Mouse (Mus musculus) CH12.LX (cell line): ENCODE results near the gene Hist2h2ac. TPM values are rescaled to one million over a fixed set of nuclear protein-coding genes. Genes with fewer than 3 reads are reported as not detected.

Experiments used
- DNase-seq: peaks from one replicate; pipeline ENCODE4 v3.0.0-alpha.2; 2013; ENCODE audit errors: extremely low read depth
- H3K27ac ChIP-seq: 2 replicates; pipeline ENCODE4 v1.5.1; 2012; ENCODE audit warnings: low read depth, mild to moderate bottlenecking, control low read depth, moderate library complexity; ENCODE audit not compliant: insufficient read depth
- H3K27me3 ChIP-seq: replicated peaks from 2 replicates; pipeline ENCODE3; 2012; ENCODE audit warnings: inconsistent platforms
- H3K36me3 ChIP-seq, 2 experiments: replicated peaks in 1 of 2; 2 replicates each; pipeline versions ENCODE3 to v1.6.1; 2012; ENCODE audit warnings: inconsistent platforms in 1 of 2, low read length in 1 of 2, mild to moderate bottlenecking in 1 of 2, mixed read lengths in 1 of 2, moderate library complexity in 1 of 2; ENCODE audit not compliant: control insufficient read depth in 1 of 2, insufficient read depth in 1 of 2
- H3K4me1 ChIP-seq, 2 experiments: 2 replicates each; pipeline ENCODE4 v1.6.1; 2012; ENCODE audit warnings: inconsistent platforms in 1 of 2, moderate library complexity in 1 of 2; ENCODE audit not compliant: insufficient read depth in 2 of 2, control insufficient read depth in 1 of 2
- H3K4me2 ChIP-seq: 2 replicates; pipeline ENCODE4 v1.6.1; 2012; ENCODE audit warnings: low read depth, mild to moderate bottlenecking, control low read depth; ENCODE audit not compliant: poor library complexity, insufficient read depth, severe bottlenecking
- H3K4me3 ChIP-seq, 3 experiments: fragments of 150-350 bp in 1 of 3; sonication (generic) in 1 of 3; replicated peaks in 1 of 3; 2 replicates each; pipeline versions ENCODE3 to v1.5.1; 2011 to 2012; ENCODE audit warnings: low read depth in 2 of 3, low read length in 2 of 3, mild to moderate bottlenecking in 2 of 3, moderate library complexity in 2 of 3, control low read depth in 1 of 3, improper control_type of control experiment in 1 of 3, inconsistent platforms in 1 of 3, mixed read lengths in 1 of 3; ENCODE audit not compliant: poor library complexity in 1 of 3
- H3K79me2 ChIP-seq: replicated peaks from 2 replicates; pipeline ENCODE4 v1.6.1; 2012; ENCODE audit warnings: mild to moderate bottlenecking, moderate library complexity; ENCODE audit not compliant: control insufficient read depth, poor library complexity, insufficient read depth, severe bottlenecking; ENCODE audit errors: extremely low read depth
- H3K9ac ChIP-seq: 2 replicates; pipeline ENCODE4 v1.6.1; 2012; ENCODE audit warnings: low read depth, mild to moderate bottlenecking, control low read depth, moderate library complexity; ENCODE audit not compliant: insufficient read depth
- H3K9me3 ChIP-seq: replicated peaks from 2 replicates; pipeline ENCODE3; 2012; ENCODE audit warnings: low read length, inconsistent platforms, mixed read lengths
- BHLHE40 ChIP-seq: IDR thresholded peaks from 2 replicates; pipeline ENCODE4 v1.6.1; 2011; ENCODE audit warnings: mild to moderate bottlenecking, low read depth, low read length, improper control_type of control experiment
- CHD1 ChIP-seq: IDR thresholded peaks from 2 replicates; pipeline ENCODE4 v1.6.1; 2012; ENCODE audit warnings: low read depth, low read length, improper control_type of control experiment, inconsistent platforms
- CHD2 ChIP-seq: IDR thresholded peaks from 2 replicates; pipeline ENCODE4 v1.6.1; 2011; ENCODE audit warnings: low read length, improper control_type of control experiment
- E2F4 ChIP-seq: IDR thresholded peaks from 2 replicates; pipeline ENCODE4 v1.6.1; 2011; ENCODE audit warnings: low read depth, low read length, improper control_type of control experiment; ENCODE audit not compliant: insufficient replicate concordance
- EP300 ChIP-seq: IDR thresholded peaks from 2 replicates; pipeline ENCODE4 v1.6.1; 2011; ENCODE audit warnings: low read length, improper control_type of control experiment
- ETS1 ChIP-seq: conservative IDR thresholded peaks from 2 replicates; pipeline ENCODE4 v1.6.1; 2012; ENCODE audit warnings: low read depth, mild to moderate bottlenecking, inconsistent platforms, low read length, improper control_type of control experiment, moderate library complexity
- GABPA ChIP-seq: IDR thresholded peaks from 2 replicates; pipeline ENCODE4 v1.6.1; 2012; ENCODE audit warnings: low read depth, low read length, improper control_type of control experiment, inconsistent platforms; ENCODE audit not compliant: insufficient replicate concordance
- HCFC1 ChIP-seq: IDR thresholded peaks from 2 replicates; pipeline ENCODE4 v1.6.1; 2012; ENCODE audit warnings: low read depth, mild to moderate bottlenecking, inconsistent platforms, low read length, improper control_type of control experiment
- IRF4 ChIP-seq: IDR thresholded peaks from 2 replicates; pipeline ENCODE4 v1.6.1; 2014; ENCODE audit warnings: low read depth, mild to moderate bottlenecking, inconsistent platforms, low read length, improper control_type of control experiment
- JUN ChIP-seq: IDR thresholded peaks from 2 replicates; pipeline ENCODE4 v1.6.1; 2011; ENCODE audit warnings: low read depth, mild to moderate bottlenecking, low read length, improper control_type of control experiment, moderate library complexity; ENCODE audit not compliant: insufficient read depth
- JUND ChIP-seq: conservative IDR thresholded peaks from 2 replicates; pipeline ENCODE4 v1.6.1; 2011; ENCODE audit warnings: low read depth, low read length, improper control_type of control experiment
- KAT2A ChIP-seq: IDR thresholded peaks from 2 replicates; pipeline ENCODE4 v1.6.1; 2012; ENCODE audit warnings: low read length, improper control_type of control experiment, inconsistent platforms; ENCODE audit not compliant: insufficient replicate concordance
- MAFK ChIP-seq: IDR thresholded peaks from 2 replicates; pipeline ENCODE4 v1.6.1; 2011; ENCODE audit warnings: low read length, improper control_type of control experiment; ENCODE audit not compliant: insufficient replicate concordance
- MAX ChIP-seq: IDR thresholded peaks from 2 replicates; pipeline ENCODE4 v1.6.1; 2011; ENCODE audit warnings: low read length, improper control_type of control experiment
- MAZ ChIP-seq: IDR thresholded peaks from 2 replicates; pipeline ENCODE4 v1.6.1; 2012; ENCODE audit warnings: low read depth, mild to moderate bottlenecking, inconsistent platforms, low read length, improper control_type of control experiment, moderate library complexity
- MEF2A ChIP-seq: IDR thresholded peaks from 2 replicates; pipeline ENCODE4 v1.6.1; 2014; ENCODE audit warnings: low read depth, mild to moderate bottlenecking, inconsistent platforms, low read length, improper control_type of control experiment, borderline replicate concordance
- MXI1 ChIP-seq: IDR thresholded peaks from 2 replicates; pipeline ENCODE4 v1.6.1; 2011; ENCODE audit warnings: mild to moderate bottlenecking, low read depth, low read length, improper control_type of control experiment
- MYC ChIP-seq: IDR thresholded peaks from 2 replicates; pipeline ENCODE4 v1.6.1; 2011; ENCODE audit warnings: low read depth, mild to moderate bottlenecking, improper control_type of control experiment, low read length
- NRF1 ChIP-seq: IDR thresholded peaks from 2 replicates; pipeline ENCODE4 v1.6.1; 2014; ENCODE audit warnings: low read depth, mild to moderate bottlenecking, inconsistent platforms, low read length, improper control_type of control experiment, moderate library complexity
- PAX5 ChIP-seq: IDR thresholded peaks from 2 replicates; pipeline ENCODE4 v1.6.1; 2012; ENCODE audit warnings: low read length, inconsistent platforms, mixed read lengths
- POLR2A ChIP-seq: IDR thresholded peaks from 2 replicates; pipeline ENCODE4 v1.6.1; 2011; ENCODE audit warnings: low read depth, mild to moderate bottlenecking, improper control_type of control experiment, low read length
- POLR2AphosphoS2 ChIP-seq: IDR thresholded peaks from 2 replicates; pipeline ENCODE4 v1.6.1; 2011; ENCODE audit warnings: low read depth, low read length, improper control_type of control experiment
- RAD21 ChIP-seq: IDR thresholded peaks from 2 replicates; pipeline ENCODE4 v1.6.1; 2011; ENCODE audit warnings: low read depth, mild to moderate bottlenecking, low read length, improper control_type of control experiment, moderate library complexity
- RCOR1 ChIP-seq: conservative IDR thresholded peaks from 2 replicates; pipeline ENCODE4 v1.6.1; 2012; ENCODE audit warnings: low read depth, mild to moderate bottlenecking, inconsistent platforms, low read length, improper control_type of control experiment
- SMC3 ChIP-seq: IDR thresholded peaks from 2 replicates; pipeline ENCODE4 v1.6.1; 2011; ENCODE audit warnings: low read depth, low read length, improper control_type of control experiment
- TCF12 ChIP-seq: IDR thresholded peaks from 2 replicates; pipeline ENCODE4 v1.6.1; 2014; ENCODE audit warnings: low read depth, mild to moderate bottlenecking, inconsistent platforms, low read length, improper control_type of control experiment
- USF2 ChIP-seq: conservative IDR thresholded peaks from 2 replicates; pipeline ENCODE4 v1.6.1; 2011; ENCODE audit warnings: low read depth, low read length, improper control_type of control experiment
- ZC3H11A ChIP-seq: IDR thresholded peaks from 2 replicates; pipeline ENCODE4 v1.6.1; 2012; ENCODE audit warnings: low read depth, mild to moderate bottlenecking, inconsistent platforms, low read length, improper control_type of control experiment
- ZKSCAN1 ChIP-seq: IDR thresholded peaks from 2 replicates; pipeline ENCODE4 v1.6.1; 2012; ENCODE audit warnings: low read depth, inconsistent platforms, low read length, improper control_type of control experiment, borderline replicate concordance
- ZMIZ1 ChIP-seq: IDR thresholded peaks from 2 replicates; pipeline ENCODE4 v1.6.1; 2012; ENCODE audit warnings: low read depth, mild to moderate bottlenecking, inconsistent platforms, low read length, improper control_type of control experiment
- dilution Hi-C: fragments of 300-500 bp; cut with MboI; formaldehyde crosslinking; loops from 2 replicates; pipeline ENCODE4 v1.14.3; 2020; ENCODE audit warnings: low sequenced_read_pairs; ENCODE audit not compliant: extremely low pct_unique_long_range_greater_than_20kb, extremely low pct_ligation_motif_present
- in situ Hi-C: fragments of 300-500 bp; cut with MboI; formaldehyde crosslinking; loops from 3 replicates; pipeline ENCODE4 v1.14.3; 2019; ENCODE audit warnings: low sequenced_read_pairs, low pct_ligation_motif_present, low pct_unique_long_range_greater_than_20kb, mixed read lengths
- polyA plus RNA-seq: library from polyadenylated mRNA; unstranded; fragments of >175 nt; gene quantifications from 2 replicates; pipeline ENCODE4 v1.2.1, GENCODE M21; 2012; ENCODE audit warnings: low read depth; ENCODE audit not compliant: insufficient read length
- total RNA-seq, 2 experiments: library from RNA; depleted of rRNA; stranded (reverse); fragments of 300-350 nt in 1 of 2; fragments of >200 nt in 1 of 2; gene quantifications; 2 replicates each; pipeline ENCODE4 v1.2.3; 2012 to 2014

Gene Hist2h2ac
- total and polyA plus RNA-seq, 3 experiments = 1.5 to 1,185 (median 53.9) TPM

DNA sequence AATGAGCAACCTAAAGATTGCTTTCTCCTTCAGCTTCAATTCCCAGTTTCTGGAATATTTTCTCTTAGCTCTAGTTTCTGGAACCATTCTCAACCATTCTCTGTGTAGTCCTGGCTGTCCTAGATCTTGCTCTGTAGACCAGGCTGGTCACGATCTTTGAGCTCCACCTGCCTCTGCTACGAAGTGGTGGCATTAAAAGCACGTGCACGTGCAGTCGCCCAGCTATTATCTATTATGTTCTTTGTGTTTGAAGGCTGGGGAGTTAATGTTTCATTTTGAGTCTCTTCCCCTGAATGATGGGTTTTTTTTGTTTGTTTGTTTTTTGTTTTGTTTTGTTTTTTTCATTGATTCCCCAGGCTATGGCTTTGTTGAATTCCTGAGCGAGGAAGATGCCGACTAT is 47.5 kb downstream of the Hist2h2ac start:
- no peak for TF ChIP-seq E2F4
- no peak for TF ChIP-seq GABPA
- TF ChIP-seq TCF12 = no peak
- TF ChIP-seq ZKSCAN1 = no peak
- peak; percentile 69 for TF ChIP-seq MAX
- TF ChIP-seq MYC = peak; percentile 55; the same call in 1 of the 2 replicates
- TF ChIP-seq EP300 = no peak
- no peak for TF ChIP-seq ZC3H11A
- peak; percentile 44; the same call in 1 of the 2 replicates for TF ChIP-seq MXI1
- no peak for TF ChIP-seq IRF4
- TF ChIP-seq RCOR1 = no peak
- TF ChIP-seq MEF2A = no peak
- no peak for TF ChIP-seq CHD2
- TF ChIP-seq MAFK = no peak
- no peak for TF ChIP-seq RAD21
- TF ChIP-seq POLR2AphosphoS2 = no peak
- no peak for TF ChIP-seq MAZ
- no peak for TF ChIP-seq POLR2A
- TF ChIP-seq KAT2A = no peak
- TF ChIP-seq PAX5 = no peak
- TF ChIP-seq USF2 = no peak
- TF ChIP-seq NRF1 = no peak
- no peak for TF ChIP-seq ZMIZ1
- no peak for TF ChIP-seq SMC3
- no peak for TF ChIP-seq JUND
- no peak for TF ChIP-seq CHD1
- TF ChIP-seq JUN = no peak
- TF ChIP-seq HCFC1 = no peak
- peak; percentile 75 for TF ChIP-seq BHLHE40
- no peak for TF ChIP-seq ETS1
- dilution Hi-C loops (no loop called here), in situ Hi-C loops (no loop called here)
- DNase-seq = no peak
- Histone ChIP-seq H3K36me3 (peaks cover 40 to 63% of the 10 kb centered on the region in 2 experiments), H3K9ac (peak overlapping the region; percentile 94), H3K4me2 (peak overlapping the region; percentile 79; the same call in 1 of the 2 replicates), H3K4me1 (peaks cover 8 to 47% of the 10 kb centered on the region in 2 experiments), H3K27ac (no peak overlapping the region), H3K79me2 (peaks cover 37% of the 10 kb centered on the region), H3K9me3 (no peaks in the 10 kb centered on the region), H3K27me3 (no peaks in the 10 kb centered on the region), H3K4me3 (peak overlapping the region; percentile 65 to 99 (median 96))
